Mouse (Mus musculus) stomach, embryonic 14.5 days (tissue): ENCODE measurements around the gene Kcnk16. TPM values are rescaled to one million over a fixed set of nuclear protein-coding genes. Genes with fewer than 3 reads are reported as not detected.
A peak's percentile ranks its signal among the peaks of the same experiment; 100 is the strongest.
"Not testable (repeated sequence)": the region's sequence is repeated elsewhere in the genome, so short reads cannot be mapped to it uniquely, and the experiment has no call there.

ENCODE experiments used
- ATAC-seq: fragments of 200-750 bp; cut with Nextera tagmentation; 2 replicates; pipeline ENCODE4 v1.8.0; 2017; ENCODE audit warnings: low read depth, moderate TSS enrichment; ENCODE audit not compliant: insufficient number of reproducible peaks, insufficient read depth, low FRiP score
- H3K27ac ChIP-seq: fragments of 300-500 bp; sonication (generic); 2 replicates; pipeline ENCODE4 v1.5.1; 2014; ENCODE audit warnings: mild to moderate bottlenecking, low read length, moderate library complexity, mixed read lengths
- H3K27me3 ChIP-seq: fragments of 300-500 bp; sonication (generic); 2 replicates; pipeline ENCODE4 v1.6.1; 2014; ENCODE audit warnings: low read length, control low read depth, mixed read lengths; ENCODE audit not compliant: control insufficient read depth, insufficient read depth
- H3K36me3 ChIP-seq: fragments of 300-500 bp; sonication (generic); 2 replicates; pipeline ENCODE4 v1.6.1; 2014; ENCODE audit warnings: mild to moderate bottlenecking, control low read depth, low read length, moderate library complexity, mixed read lengths; ENCODE audit not compliant: control insufficient read depth, insufficient read depth
- H3K4me1 ChIP-seq: fragments of 300-500 bp; sonication (generic); 2 replicates; pipeline ENCODE4 v1.6.1; 2014; ENCODE audit warnings: low read length, control low read depth, mixed read lengths; ENCODE audit not compliant: control insufficient read depth, insufficient read depth
- H3K4me2 ChIP-seq: fragments of 300-500 bp; sonication (generic); replicated peaks from 2 replicates; pipeline ENCODE4 v1.6.1; 2014; ENCODE audit warnings: low read depth, low read length, control low read depth
- H3K4me3 ChIP-seq: fragments of 300-500 bp; sonication (generic); 2 replicates; pipeline ENCODE4 v1.5.1; 2014; ENCODE audit warnings: low read depth, low read length, control low read depth
- H3K9ac ChIP-seq: fragments of 300-500 bp; sonication (generic); replicated peaks from 2 replicates; pipeline ENCODE4 v1.6.1; 2014; ENCODE audit warnings: low read depth, mild to moderate bottlenecking, control low read depth, low read length, moderate library complexity, mixed read lengths
- H3K9me3 ChIP-seq: fragments of 300-500 bp; sonication (generic); 2 replicates; pipeline ENCODE4 v1.6.1; 2016; ENCODE audit warnings: low read depth, low read length, control low read depth; ENCODE audit not compliant: control insufficient read depth
- WGBS: fragments of 180-500 bp; shearing (Covaris S2); extraction: QIAGEN DNeasy Blood & Tissue Kit; methylation state at CpG from one replicate; pipeline ENCODE4 v1.1.7; 2014; 5-methylcytosine and 5-hydroxymethylcytosine counted together
- polyA plus RNA-seq: library from polyadenylated mRNA; unstranded; fragments of >200 nt; fragmentation: Nextera tagmentation; extraction: Ambion mirVana; gene quantifications from 2 replicates; pipeline ENCODE4 v1.2.1, GENCODE M21; 2014

Gene Kcnk16
- polyA plus RNA-seq = 4.6 and 7.0 TPM in 2 replicates

GRCm38 (mm10) chr14:20269082-20269809 is at the start of gene Kcnk16:
Kcnk16 (minus strand) TSS chr14:20269199.
- H3K27ac ChIP-seq = peak within 1 kb of the TSS; percentile 23; the same call in 1 of the 2 replicates
- no peaks in the 10 kb centered on the region for H3K4me1 ChIP-seq
- H3K9me3 ChIP-seq = no peaks in the 10 kb centered on the region
- peak; percentile 81 for ATAC-seq
- H3K4me3 ChIP-seq = no peak within 1 kb of the TSS
- peak within 1 kb of the TSS; percentile 2; the same call in 1 of the 2 replicates for H3K4me2 ChIP-seq
- H3K9ac ChIP-seq = no peak within 1 kb of the TSS
- no peaks in the 10 kb centered on the region for H3K36me3 ChIP-seq
- H3K27me3 ChIP-seq = no peaks in the 10 kb centered on the region
- WGBS = 49% methylated on average over 6 of the region's 6 CpGs

GRCm38 (mm10) chr14:20315137-20315536 is 46.1 kb upstream of the Kcnk16 start:
- 60% methylated on average over 1 of the region's 1 CpGs for WGBS
- Histone ChIP-seq H3K9ac (no peak overlapping the region), H3K4me1 (no peaks in the 10 kb centered on the region), H3K9me3 (no peaks in the 10 kb centered on the region), H3K4me3 (no peak overlapping the region), H3K27me3 (no peaks in the 10 kb centered on the region), H3K36me3 (peaks cover 15% of the 10 kb centered on the region; the same call in 1 of the 2 replicates), H3K27ac (no peak overlapping the region), H3K4me2 (no peak overlapping the region)
- ATAC-seq = no peak

GRCm38 (mm10) chr14:20305085-20305484 is 36.1 kb upstream of the Kcnk16 start:
- not testable (repeated sequence) for H3K27ac ChIP-seq, ATAC-seq, H3K27me3 ChIP-seq, H3K9ac ChIP-seq, H3K9me3 ChIP-seq, H3K4me1 ChIP-seq, H3K4me3 ChIP-seq, H3K4me2 ChIP-seq
- H3K36me3 ChIP-seq = peaks cover 11% of the 10 kb centered on the region; the same call in 1 of the 2 replicates
- WGBS = 63% methylated on average over 2 of the region's 2 CpGs

- H3K36me3 ChIP-seq = no peaks in the 10 kb centered on the region
- no peak for ATAC-seq
- H3K4me2 ChIP-seq = no peak overlapping the region
- H3K9me3 ChIP-seq = no peaks in the 10 kb centered on the region
- H3K9ac ChIP-seq = no peak overlapping the region
- no peak overlapping the region for H3K4me3 ChIP-seq
- H3K4me1 ChIP-seq = peaks cover 5% of the 10 kb centered on the region; the same call in 1 of the 2 replicates
- WGBS = 77% methylated on average over 3 of the region's 3 CpGs
- H3K27me3 ChIP-seq = no peaks in the 10 kb centered on the region
- H3K27ac ChIP-seq = no peak overlapping the region
Measured at GRCm38 (mm10) chr14:20298131-20298530, 29.1 kb upstream of the Kcnk16 start.

GRCm38 (mm10) chr14:20297616-20298015 is 28.6 kb upstream of the Kcnk16 start:
- Histone ChIP-seq H3K9ac (no peak overlapping the region), H3K36me3 (no peaks in the 10 kb centered on the region), H3K4me2 (no peak overlapping the region), H3K4me3 (no peak overlapping the region), H3K27me3 (no peaks in the 10 kb centered on the region), H3K9me3 (no peaks in the 10 kb centered on the region), H3K4me1 (peaks cover 5% of the 10 kb centered on the region; the same call in 1 of the 2 replicates), H3K27ac (no peak overlapping the region)
- WGBS = 85% methylated on average over 3 of the region's 3 CpGs
- ATAC-seq = no peak

GRCm38 (mm10) chr14:20294947-20295346 is 25.9 kb upstream of the Kcnk16 start:
- no peak overlapping the region for H3K27ac ChIP-seq
- 40% methylated on average over 8 of the region's 8 CpGs for WGBS
- no peak for ATAC-seq
- H3K36me3 ChIP-seq = no peaks in the 10 kb centered on the region
- H3K9ac ChIP-seq = peak overlapping the region; percentile 0; the same call in 1 of the 2 replicates
- H3K4me3 ChIP-seq = peak overlapping the region; percentile 36
- no peaks in the 10 kb centered on the region for H3K27me3 ChIP-seq
- peak overlapping the region; percentile 64 for H3K4me2 ChIP-seq
- H3K9me3 ChIP-seq = no peaks in the 10 kb centered on the region
- peaks cover 8% of the 10 kb centered on the region; the same call in 1 of the 2 replicates for H3K4me1 ChIP-seq

- Histone ChIP-seq H3K9ac (peak within 1 kb of the TSS; percentile 0; the same call in 1 of the 2 replicates), H3K9me3 (no peaks in the 10 kb centered on the region), H3K27me3 (no peaks in the 10 kb centered on the region), H3K27ac (no peak within 1 kb of the TSS), H3K4me3 (peak within 1 kb of the TSS; percentile 36), H3K4me2 (peak within 1 kb of the TSS; percentile 64), H3K36me3 (no peaks in the 10 kb centered on the region), H3K4me1 (peaks cover 8% of the 10 kb centered on the region; the same call in 1 of the 2 replicates)
- WGBS = 23% methylated on average over 14 of the region's 14 CpGs
- ATAC-seq = peak; percentile 94
Measured at GRCm38 (mm10) chr14:20294117-20294892, 25.3 kb upstream of the Kcnk16 start, which contains the start of gene Nudt13. Nudt13 (plus strand) TSS chr14:20294697.

- no peaks in the 10 kb centered on the region for H3K36me3 ChIP-seq
- peaks cover 8% of the 10 kb centered on the region; the same call in 1 of the 2 replicates for H3K4me1 ChIP-seq
- H3K4me2 ChIP-seq = no peak overlapping the region
- no peak overlapping the region for H3K9ac ChIP-seq
- H3K9me3 ChIP-seq = no peaks in the 10 kb centered on the region
- no peak overlapping the region for H3K4me3 ChIP-seq
- H3K27me3 ChIP-seq = no peaks in the 10 kb centered on the region
- no peak overlapping the region for H3K27ac ChIP-seq
- WGBS = 46% methylated on average over 4 of the region's 4 CpGs
- no peak for ATAC-seq
Measured at GRCm38 (mm10) chr14:20291391-20291790, 22.4 kb upstream of the Kcnk16 start.
